Mouse (Mus musculus) midbrain, embryonic 15.5 days (tissue): ENCODE results near the gene Cyth2. TPM values are rescaled to one million over a fixed set of nuclear protein-coding genes. Genes with fewer than 3 reads are reported as not detected.
A peak's percentile ranks its signal among the peaks of the same experiment; 100 is the strongest.

Experiments
- ATAC-seq: fragments of 200-750 bp; cut with Nextera tagmentation; replicated peaks from 2 replicates; pipeline ENCODE4 v1.8.0; 2017; ENCODE audit warnings: moderate TSS enrichment
- H3K27ac ChIP-seq: fragments of 300-500 bp; sonication (generic); 2 replicates; pipeline ENCODE4 v1.5.1; 2015; ENCODE audit warnings: mild to moderate bottlenecking, inconsistent platforms
- H3K27me3 ChIP-seq: fragments of 300-500 bp; sonication (generic); replicated peaks from 2 replicates; pipeline ENCODE4 v1.6.1; 2015; ENCODE audit warnings: inconsistent platforms
- H3K36me3 ChIP-seq: fragments of 300-500 bp; sonication (generic); replicated peaks from 2 replicates; pipeline ENCODE4 v1.6.1; 2015; ENCODE audit warnings: inconsistent platforms
- H3K4me1 ChIP-seq: fragments of 300-500 bp; sonication (generic); 2 replicates; pipeline ENCODE4 v1.6.1; 2015; ENCODE audit warnings: inconsistent platforms
- H3K4me2 ChIP-seq: fragments of 300-500 bp; sonication (generic); 2 replicates; pipeline ENCODE4 v1.6.1; 2015; ENCODE audit warnings: inconsistent platforms, mild to moderate bottlenecking, moderate library complexity
- H3K4me3 ChIP-seq: fragments of 300-500 bp; sonication (generic); 2 replicates; pipeline ENCODE4 v1.5.1; 2015; ENCODE audit warnings: mild to moderate bottlenecking, inconsistent platforms
- H3K9ac ChIP-seq: fragments of 300-500 bp; sonication (generic); 2 replicates; pipeline ENCODE4 v1.6.1; 2015; ENCODE audit warnings: mild to moderate bottlenecking, inconsistent platforms
- H3K9me3 ChIP-seq: fragments of 300-500 bp; sonication (generic); 2 replicates; pipeline ENCODE4 v1.6.1; 2016; ENCODE audit warnings: inconsistent platforms
- WGBS: fragments of 180-500 bp; shearing (Covaris S2); methylation state at CpG from one replicate; pipeline ENCODE4 v1.1.7; 2015; ENCODE audit warnings: mixed read lengths; 5-methylcytosine and 5-hydroxymethylcytosine counted together
- polyA plus RNA-seq: library from polyadenylated mRNA; unstranded; fragments of >200 nt; fragmentation: Nextera tagmentation; extraction: Ambion mirVana; gene quantifications from 2 replicates; pipeline ENCODE4 v1.2.1, GENCODE M21; 2015

Cyth2 gene
- polyA plus RNA-seq, 1 experiment from 2014 or later, result 329 TPM

- Histone ChIP-seq H3K4me1 (peaks cover 19% of the 10 kb centered on the region), H3K9me3 (no peaks in the 10 kb centered on the region), H3K27me3 (peaks cover 9% of the 10 kb centered on the region; the same call in 1 of the 2 replicates), H3K4me2 (no peak overlapping the region), H3K36me3 (peaks cover 77% of the 10 kb centered on the region), H3K4me3 (no peak overlapping the region), H3K9ac (no peak overlapping the region), H3K27ac (no peak overlapping the region)
- ATAC-seq, result no peak
- 84% methylated on average over 17 of the region's 17 CpGs for WGBS
Observed at GRCm38 (mm10) chr7:45791756-45792490, 22.5 kb downstream of the Cyth2 start.

- peaks cover 24% of the 10 kb centered on the region for H3K4me1 ChIP-seq
- 88% methylated on average over 6 of the region's 6 CpGs for WGBS
- H3K36me3 ChIP-seq, result peaks cover 71% of the 10 kb centered on the region
- no peak overlapping the region for H3K9ac ChIP-seq
- no peak overlapping the region for H3K4me3 ChIP-seq
- peaks cover 9% of the 10 kb centered on the region; the same call in 1 of the 2 replicates for H3K27me3 ChIP-seq
- H3K4me2 ChIP-seq, result no peak overlapping the region
- no peak for ATAC-seq
- H3K27ac ChIP-seq, result no peak overlapping the region
- H3K9me3 ChIP-seq, result no peaks in the 10 kb centered on the region
Observed at GRCm38 (mm10) chr7:45790721-45791120, 23.7 kb downstream of the Cyth2 start.

- Histone ChIP-seq H3K4me2 (peak overlapping the region; percentile 75; the same call in 1 of the 2 replicates), H3K27ac (no peak overlapping the region), H3K9ac (no peak overlapping the region), H3K9me3 (no peaks in the 10 kb centered on the region), H3K27me3 (no peaks in the 10 kb centered on the region), H3K4me1 (peaks cover 35% of the 10 kb centered on the region), H3K4me3 (0 out of 2 replicates have a peak overlapping the region, but pooled peaks have one; percentile 96), H3K36me3 (peaks cover 44% of the 10 kb centered on the region)
- ATAC-seq, result no peak
- 88% methylated on average over 22 of the region's 22 CpGs for WGBS
Observed at GRCm38 (mm10) chr7:45787642-45788041, 26.7 kb downstream of the Cyth2 start.

GRCm38 (mm10) chr7:45786661-45787413 is 27.5 kb downstream of the Cyth2 start:
- WGBS, result 12% methylated on average over 17 of the region's 17 CpGs
- peak; percentile 7; the same call in 1 of the 2 replicates for ATAC-seq
- peak overlapping the region; percentile 95 for H3K27ac ChIP-seq
- H3K4me1 ChIP-seq, result peaks cover 35% of the 10 kb centered on the region
- no peaks in the 10 kb centered on the region for H3K9me3 ChIP-seq
- H3K4me2 ChIP-seq, result peak overlapping the region; percentile 75
- peak overlapping the region; percentile 96 for H3K4me3 ChIP-seq
- no peaks in the 10 kb centered on the region for H3K27me3 ChIP-seq
- H3K36me3 ChIP-seq, result peaks cover 38% of the 10 kb centered on the region
- peak overlapping the region; percentile 84 for H3K9ac ChIP-seq

- peak overlapping the region; percentile 96 for H3K4me3 ChIP-seq
- peak overlapping the region; percentile 84 for H3K9ac ChIP-seq
- no peaks in the 10 kb centered on the region for H3K9me3 ChIP-seq
- peak overlapping the region; percentile 95 for H3K27ac ChIP-seq
- WGBS, result under 1% methylated on average over 14 of the region's 14 CpGs
- H3K36me3 ChIP-seq, result peaks cover 36% of the 10 kb centered on the region
- peak overlapping the region; percentile 75 for H3K4me2 ChIP-seq
- H3K4me1 ChIP-seq, result peaks cover 35% of the 10 kb centered on the region
- H3K27me3 ChIP-seq, result no peaks in the 10 kb centered on the region
- peak; percentile 38 for ATAC-seq
Observed at GRCm38 (mm10) chr7:45786136-45786578, 28.2 kb downstream of the Cyth2 start.

- peak; percentile 43 for ATAC-seq
- Histone ChIP-seq H3K27ac (peak overlapping the region; percentile 95), H3K4me2 (peak overlapping the region; percentile 75), H3K36me3 (peaks cover 30% of the 10 kb centered on the region), H3K27me3 (no peaks in the 10 kb centered on the region), H3K4me1 (peaks cover 35% of the 10 kb centered on the region), H3K9me3 (no peaks in the 10 kb centered on the region), H3K4me3 (peak overlapping the region; percentile 96), H3K9ac (peak overlapping the region; percentile 84)
- WGBS, result under 1% methylated on average over 36 of the region's 42 CpGs
Observed at GRCm38 (mm10) chr7:45785388-45786135, 28.8 kb downstream of the Cyth2 start.

GRCm38 (mm10) chr7:45784524-45785372 is 29.6 kb downstream of the Cyth2 start, which contains the start of gene Sult2b1:
Sult2b1 (minus strand) TSS chr7:45784669.
- Histone ChIP-seq H3K27me3 (no peaks in the 10 kb centered on the region), H3K27ac (peak within 1 kb of the TSS; percentile 95), H3K36me3 (peaks cover 22% of the 10 kb centered on the region), H3K4me3 (peak within 1 kb of the TSS; percentile 96), H3K4me1 (peaks cover 35% of the 10 kb centered on the region), H3K4me2 (peak within 1 kb of the TSS; percentile 75), H3K9ac (peak within 1 kb of the TSS; percentile 84), H3K9me3 (no peaks in the 10 kb centered on the region)
- peak; percentile 70 for ATAC-seq
- whole genome bisulfite sequencing, result 10% methylated on average over 20 of the region's 20 CpGs

GRCm38 (mm10) chr7:45783511-45784091 is 30.8 kb downstream of the Cyth2 start, which contains the start of gene Lmtk3:
Lmtk3 (plus strand) TSS chr7:45783738.
- peak within 1 kb of the TSS; percentile 95 for H3K27ac ChIP-seq
- peak within 1 kb of the TSS; percentile 96 for H3K4me3 ChIP-seq
- H3K4me2 ChIP-seq, result peak within 1 kb of the TSS; percentile 75
- no peaks in the 10 kb centered on the region for H3K27me3 ChIP-seq
- H3K4me1 ChIP-seq, result peaks cover 35% of the 10 kb centered on the region
- H3K9me3 ChIP-seq, result no peaks in the 10 kb centered on the region
- H3K36me3 ChIP-seq, result peaks cover 12% of the 10 kb centered on the region; the same call in 1 of the 2 replicates
- ATAC-seq, result peak; percentile 50
- WGBS, result 2% methylated on average over 38 of the region's 38 CpGs
- peak within 1 kb of the TSS; percentile 81 for H3K9ac ChIP-seq

GRCm38 (mm10) chr7:45782271-45782670 is 32.1 kb downstream of the Cyth2 start:
- no peaks in the 10 kb centered on the region for H3K27me3 ChIP-seq
- H3K9ac ChIP-seq, result no peak overlapping the region
- no peak overlapping the region for H3K27ac ChIP-seq
- 79% methylated on average over 4 of the region's 4 CpGs for WGBS
- no peaks in the 10 kb centered on the region for H3K9me3 ChIP-seq
- 0 out of 2 replicates have a peak, but pooled peaks cover 2% of the 10 kb centered on the region for H3K36me3 ChIP-seq
- no peak overlapping the region for H3K4me2 ChIP-seq
- no peak for ATAC-seq
- H3K4me1 ChIP-seq, result peaks cover 22% of the 10 kb centered on the region
- H3K4me3 ChIP-seq, result no peak overlapping the region

- Histone ChIP-seq H3K27me3 (no peaks in the 10 kb centered on the region), H3K4me2 (peak overlapping the region; percentile 30), H3K9me3 (no peaks in the 10 kb centered on the region), H3K4me1 (peaks cover 6% of the 10 kb centered on the region; the same call in 1 of the 2 replicates), H3K27ac (no peak overlapping the region), H3K4me3 (no peak overlapping the region), H3K9ac (no peak overlapping the region), H3K36me3 (no peaks in the 10 kb centered on the region)
- ATAC-seq, result no peak
- 19% methylated on average over 22 of the region's 22 CpGs for WGBS
Observed at GRCm38 (mm10) chr7:45779081-45779641, 35.2 kb downstream of the Cyth2 start.
